Mouse (Mus musculus) neural tube, postnatal 0 days (tissue): ENCODE measurements around the gene Tnfsf10. TPM values are rescaled to one million over a fixed set of nuclear protein-coding genes. Genes with fewer than 3 reads are reported as not detected.

ENCODE experiments used
- polyA plus RNA-seq: library from polyadenylated mRNA; unstranded; fragments of >200 nt; fragmentation: Nextera tagmentation; extraction: Ambion mirVana; gene quantifications from 2 replicates; pipeline ENCODE4 v1.2.1, GENCODE M21; 2015

Gene Tnfsf10
- 0.32 TPM in 2 replicates for polyA plus RNA-seq

GRCm38 (mm10) chr3:27316559-27317287, at the start of gene Tnfsf10:
TSS of gene Tnfsf10 (plus strand) at chr3:27317028.

DNA sequence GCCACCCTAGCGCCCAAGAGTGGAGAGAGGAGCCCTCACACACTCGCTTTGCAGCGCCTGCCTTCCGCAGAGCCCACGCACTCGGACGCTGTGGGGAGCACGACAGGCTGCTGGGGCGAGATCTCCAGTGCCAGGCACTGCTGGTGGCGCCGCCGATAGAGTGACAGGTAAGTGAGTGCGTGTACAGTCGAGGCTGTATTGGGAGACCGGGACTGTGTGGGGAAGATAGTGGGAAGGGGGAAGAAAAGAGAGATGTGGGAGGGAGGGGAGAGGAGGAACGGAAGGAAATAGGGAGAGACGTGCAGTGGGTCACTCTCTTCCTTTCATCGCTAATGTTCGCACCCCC, 54.4 kb downstream of the Tnfsf10 start, which contains the start of gene Ghsr:
Ghsr (plus strand) TSS at position 76 of the 346 bp plus-strand sequence.

Other genes with a start within 250 kb of the Tnfsf10 start
- 3.0 and 3.5 TPM in 2 replicates for gene Ect2, start 163.2 kb upstream of the Tnfsf10 start, polyA plus RNA-seq
- gene Nceh1, start 134.1 kb upstream of the Tnfsf10 start, polyA plus RNA-seq: 37.7 and 42.9 TPM in 2 replicates
- 1.4 and 1.6 TPM in 2 replicates for gene Ghsr, start 54.3 kb downstream of the Tnfsf10 start, polyA plus RNA-seq